Mouse (Mus musculus) olfactory bulb, adult 2 months (tissue): Measurements from ENCODE around the gene Itgb1bp2.

ENCODE experiments used
- CTCF ChIP-seq: fragments of 200-500 bp; IDR thresholded peaks from 2 replicates; pipeline ENCODE4 v1.5.1; 2012; ENCODE audit warnings: low read depth, mild to moderate bottlenecking, low read length, moderate library complexity; ENCODE audit not compliant: insufficient read depth
- POLR2A ChIP-seq: fragments of 200-500 bp; IDR thresholded peaks from 2 replicates; pipeline ENCODE4 v1.6.1; 2012; ENCODE audit warnings: mild to moderate bottlenecking, low read depth, low read length, moderate library complexity; ENCODE audit not compliant: insufficient read depth

DNA sequence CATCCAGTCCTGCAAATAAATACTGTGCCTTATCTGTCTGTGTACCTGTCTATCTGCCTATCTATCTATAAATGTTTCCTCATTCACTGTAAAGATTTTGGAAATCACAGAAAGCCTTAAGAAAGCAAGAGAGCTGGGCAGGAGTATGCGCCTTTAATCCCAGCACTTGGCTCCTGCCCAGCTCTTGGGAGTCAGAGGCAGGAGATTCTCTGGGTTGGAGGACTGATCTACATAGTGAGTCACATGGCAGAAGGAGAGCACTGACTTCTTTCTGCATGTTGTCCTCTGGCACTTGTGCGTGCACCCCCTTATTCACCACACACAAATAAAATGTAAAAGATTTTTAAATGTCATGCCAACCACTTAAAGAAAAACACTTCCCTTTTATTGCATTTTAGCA lies 25.4 kb upstream of the Itgb1bp2 start:
- TF ChIP-seq CTCF (no peak), POLR2A (no peak)
